8 mouse cellular contexts compared by ENCODE assay signal in the genomic region with DNA sequence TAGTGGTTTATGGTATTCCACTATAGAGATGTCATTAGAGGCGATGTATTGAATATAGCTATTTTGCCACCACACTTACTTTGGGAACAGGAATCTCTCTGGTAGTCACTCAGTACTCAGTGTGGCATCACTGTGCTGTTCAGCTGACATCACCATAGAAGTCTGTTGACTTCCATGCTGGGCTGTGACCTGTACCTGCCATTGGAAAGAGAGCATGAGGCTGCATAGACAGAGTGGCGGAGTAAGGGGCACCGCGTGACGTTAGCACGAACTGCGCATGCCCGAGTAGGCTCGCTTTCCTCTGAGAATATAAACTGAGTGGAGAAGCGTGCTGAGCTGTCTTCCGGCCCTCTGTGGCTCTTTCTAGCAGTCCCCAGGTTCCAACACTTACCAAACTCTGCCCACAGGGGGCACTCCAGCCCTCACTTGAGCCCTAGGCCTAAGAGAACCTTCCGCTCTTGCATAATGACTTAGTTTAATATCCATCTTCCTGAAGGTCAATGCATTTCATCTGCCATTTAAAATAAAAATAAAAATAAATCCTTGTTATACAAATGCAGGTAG.
DNase-seq lines count a peak whose midpoint lies in the region; ATAC-seq and TF ChIP-seq lines count a peak whose summit lies in the region.

No protein-coding gene starts in this region.

- no peak for ATAC-seq in kidney, embryonic 14.5 days (ENCODE audit: low FRiP score, low TSS enrichment)
- ATAC-seq in midbrain, postnatal 0 days (ENCODE audit: low FRiP score), result peak; percentile 10; the same call in 1 of the 2 replicates

- no peaks in the 10 kb centered on the region for H3K4me1 ChIP-seq in kidney, embryonic 14.5 days (ENCODE audit: control insufficient read depth, insufficient read depth, low read length)
- H3K4me1 ChIP-seq in midbrain, postnatal 0 days (ENCODE audit: insufficient read depth, low read length), result no peaks in the 10 kb centered on the region

- H3K27ac ChIP-seq in kidney, embryonic 14.5 days (ENCODE audit: low read depth, low read length), result no peak overlapping the region
- H3K27ac ChIP-seq in midbrain, postnatal 0 days (ENCODE audit: low read depth, low read length), result no peak overlapping the region

- no peaks in the 10 kb centered on the region for H3K27me3 ChIP-seq in kidney, embryonic 14.5 days (ENCODE audit: control insufficient read depth, insufficient read depth, low read length)
- no peaks in the 10 kb centered on the region for H3K27me3 ChIP-seq in midbrain, postnatal 0 days (ENCODE audit: insufficient read depth, low read length)

- H3K9me3 ChIP-seq in kidney, embryonic 14.5 days (ENCODE audit: control insufficient read depth, low read length), result no peaks in the 10 kb centered on the region
- no peaks in the 10 kb centered on the region for H3K9me3 ChIP-seq in midbrain, postnatal 0 days (ENCODE audit: low read length)

- no peaks in the 10 kb centered on the region for H3K36me3 ChIP-seq in kidney, embryonic 14.5 days (ENCODE audit: control insufficient read depth, insufficient read depth, low read length)
- H3K36me3 ChIP-seq in midbrain, postnatal 0 days (ENCODE audit: insufficient read depth, low read length), result no peaks in the 10 kb centered on the region

- no peak overlapping the region for H3K9ac ChIP-seq in kidney, embryonic 14.5 days (ENCODE audit: low read depth, low read length)
- no peak overlapping the region for H3K9ac ChIP-seq in midbrain, postnatal 0 days (replicated peaks; ENCODE audit: low read length, poor library complexity, severe bottlenecking)

- no peak overlapping the region for H3K4me3 ChIP-seq in kidney, embryonic 14.5 days (ENCODE audit: low read length)
- H3K4me3 ChIP-seq in midbrain, postnatal 0 days (ENCODE audit: low read depth, low read length), result no peak overlapping the region

- H3K4me2 ChIP-seq in kidney, embryonic 14.5 days (replicated peaks; ENCODE audit: low read depth, low read length), result no peak overlapping the region
- no peak overlapping the region for H3K4me2 ChIP-seq in midbrain, postnatal 0 days (ENCODE audit: low read depth, low read length, poor library complexity, severe bottlenecking)

- peak; percentile 57 for DNase-seq in kidney, adult 18-20 months
- DNase-seq in adipocyte (ENCODE audit: low spot score), result peak; percentile 59
- DNase-seq in embryo, embryonic 10 days (ENCODE audit: low spot score), result peak; percentile 73
- DNase-seq in heart, postnatal 14 days, result peak; percentile 59 to 64
- DNase-seq in left cerebral cortex, postnatal 25 days (ENCODE audit: low spot score in 2 of 2), result peak; percentile 34 to 53
- peak; percentile 63 for DNase-seq in midbrain, postnatal 0 days (ENCODE audit: low spot score)
- DNase-seq in thymus, adult 18-20 months, result peak; percentile 44 to 61

- TF ChIP-seq CTCF in midbrain, postnatal 0 days (IDR thresholded peaks at IDR 0.05), result peak; percentile 55

- intact Hi-C loops in heart, postnatal 14 days (cut with DNase I), result no loop called here
- intact Hi-C loops in left cerebral cortex, postnatal 25 days (cut with DNase I), result loop anchor here (2.0 kb wide), 1 partner anchor 300 kb away; a partner anchor contains a TSS

- 64% methylated on average over 12 of the region's 12 CpGs for WGBS in kidney, embryonic 14.5 days
- 47% methylated on average over 12 of the region's 12 CpGs for WGBS in midbrain, postnatal 0 days
